Mouse (Mus musculus) heart, postnatal 0 days (tissue): ENCODE results near the gene 1700025C18Rik. TPM values are rescaled to one million over a fixed set of nuclear protein-coding genes. Genes with fewer than 3 reads are reported as not detected.
A peak's percentile ranks its signal among the peaks of the same experiment; 100 is the strongest.

Experiments used
- ATAC-seq: fragments of 200-750 bp; cut with Nextera tagmentation; 2 replicates; pipeline ENCODE4 v1.8.0; 2017; ENCODE audit warnings: low read depth, moderate number of reproducible peaks, moderate library complexity; ENCODE audit not compliant: insufficient read depth
- DNase-seq: peaks from one replicate; pipeline ENCODE4 v3.0.0-alpha.2; 2016; ENCODE audit warnings: low spot score
- H3K27ac ChIP-seq: fragments of 300-500 bp; sonication (generic); 2 replicates; pipeline ENCODE4 v1.5.1; 2014; ENCODE audit warnings: low read depth, mild to moderate bottlenecking
- H3K27me3 ChIP-seq: fragments of 300-500 bp; sonication (generic); 2 replicates; pipeline ENCODE4 v1.6.1; 2014; ENCODE audit warnings: low read length, mixed read lengths; ENCODE audit not compliant: control insufficient read depth, insufficient read depth
- H3K36me3 ChIP-seq: fragments of 300-500 bp; sonication (generic); replicated peaks from 2 replicates; pipeline ENCODE4 v1.6.1; 2014; ENCODE audit warnings: low read length, mixed read lengths; ENCODE audit not compliant: control insufficient read depth, insufficient read depth
- H3K4me1 ChIP-seq: fragments of 300-500 bp; sonication (generic); 2 replicates; pipeline ENCODE4 v1.6.1; 2014; ENCODE audit warnings: antibody characterized with exemption; ENCODE audit not compliant: control insufficient read depth, insufficient read depth
- H3K4me2 ChIP-seq: fragments of 300-500 bp; sonication (generic); 2 replicates; pipeline ENCODE4 v1.6.1; 2014; ENCODE audit warnings: low read depth, mild to moderate bottlenecking, low read length, moderate library complexity
- H3K4me3 ChIP-seq: fragments of 300-500 bp; sonication (generic); 2 replicates; pipeline ENCODE4 v1.5.1; 2014; ENCODE audit warnings: low read depth, low read length
- H3K9ac ChIP-seq: fragments of 300-500 bp; sonication (generic); replicated peaks from 2 replicates; pipeline ENCODE4 v1.6.1; 2014; ENCODE audit warnings: low read depth, low read length, mixed read lengths
- H3K9me3 ChIP-seq: fragments of 300-500 bp; sonication (generic); replicated peaks from 2 replicates; pipeline ENCODE4 v1.6.1; 2016; ENCODE audit warnings: low read length; ENCODE audit not compliant: control insufficient read depth
- CTCF ChIP-seq: IDR thresholded peaks from 2 replicates; pipeline ENCODE4 v1.5.1; 2016; ENCODE audit warnings: antibody characterized with exemption, control low read depth, low read depth
- EP300 ChIP-seq: IDR thresholded peaks from 2 replicates; pipeline ENCODE4 v1.6.1; 2016; ENCODE audit warnings: antibody characterized with exemption, low read depth
- WGBS: fragments of 180-500 bp; shearing (Covaris S2); extraction: QIAGEN DNeasy Blood & Tissue Kit; methylation state at CpG from one replicate; pipeline ENCODE4 v1.1.7; 2014; 5-methylcytosine and 5-hydroxymethylcytosine counted together
- polyA plus RNA-seq: library from polyadenylated mRNA; unstranded; fragments of >200 nt; fragmentation: Nextera tagmentation; extraction: Ambion mirVana; gene quantifications from 2 replicates; pipeline ENCODE4 v1.2.1, GENCODE M21; 2015
- total RNA-seq: library from RNA; depleted of rRNA; stranded (reverse); fragments of >200 nt; gene quantifications from 2 replicates; pipeline ENCODE4 v1.2.3, GENCODE M21; 2014; ENCODE audit warnings: low replicate concordance

Gene 1700025C18Rik
- total and polyA plus RNA-seq, 2 experiments from 2014 or later, result not detected

DNA sequence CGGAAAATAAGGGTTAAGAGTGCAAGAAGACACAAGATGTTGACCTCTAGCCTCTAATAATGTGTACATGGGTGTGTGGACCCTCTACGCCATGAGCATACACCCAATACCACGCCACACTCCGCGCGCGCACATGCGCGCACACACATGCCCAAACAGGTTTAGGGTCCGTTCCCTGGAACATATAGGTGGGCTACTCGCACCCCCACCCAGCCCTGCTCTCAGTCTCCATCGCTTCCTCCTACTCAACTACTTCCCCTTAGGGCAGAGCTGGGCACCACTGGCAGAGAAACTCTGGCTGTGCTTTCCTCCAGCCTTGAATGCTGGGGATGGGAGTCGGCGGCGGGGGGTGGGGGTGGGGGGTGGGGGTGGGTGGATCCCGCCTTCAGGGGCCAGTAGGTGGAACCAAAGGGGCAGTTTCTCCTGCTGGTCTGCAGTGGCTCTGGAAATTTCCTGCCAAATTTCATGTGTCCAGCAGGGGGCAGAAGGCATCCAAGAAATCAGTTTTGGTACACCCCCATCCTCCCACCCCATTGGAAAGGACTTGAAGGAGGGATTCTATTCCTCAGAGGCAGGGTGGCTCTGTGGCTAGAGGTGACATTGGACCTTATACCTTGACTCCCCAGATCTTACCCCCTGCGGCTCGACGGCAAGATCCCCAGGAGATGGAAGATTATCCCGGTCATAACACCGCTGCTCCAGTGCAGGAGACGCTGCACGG lies 20.3 kb downstream of the 1700025C18Rik start:
- Histone ChIP-seq H3K4me3 (no peak overlapping the region), H3K27ac (no peak overlapping the region), H3K4me2 (no peak overlapping the region), H3K9me3 (no peaks in the 10 kb centered on the region), H3K36me3 (no peaks in the 10 kb centered on the region), H3K27me3 (peaks cover 27% of the 10 kb centered on the region), H3K4me1 (no peaks in the 10 kb centered on the region), H3K9ac (no peak overlapping the region)
- TF ChIP-seq EP300 (no peak), CTCF (peak; percentile 68)
- DNase-seq, result peak; percentile 62
- ATAC-seq, result 0 out of 2 replicates have a peak, but pooled peaks have one; percentile 24
- WGBS, result 21% methylated on average over 23 of the region's 23 CpGs

DNA sequence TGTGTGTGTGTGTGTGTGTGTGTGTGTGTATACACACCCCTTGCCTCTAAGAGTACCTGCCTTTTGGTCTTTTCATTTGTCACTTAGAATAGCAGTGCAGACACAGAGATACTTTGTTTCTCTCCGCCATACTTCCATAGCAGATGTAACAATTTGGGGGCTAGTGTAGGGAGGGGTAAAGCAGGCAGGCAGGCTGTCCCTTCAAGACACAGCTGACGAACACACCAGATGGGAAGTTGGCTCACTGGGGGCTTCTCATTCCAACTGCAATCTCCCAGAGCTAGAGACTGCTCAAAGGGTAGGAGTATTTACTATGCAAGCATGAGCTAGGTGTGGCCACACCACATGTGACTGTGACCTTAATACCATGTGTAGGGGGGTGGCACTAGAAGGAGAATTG lies 21.7 kb downstream of the 1700025C18Rik start:
- 63% methylated on average over 2 of the region's 2 CpGs for WGBS
- Histone ChIP-seq H3K4me2 (no peak overlapping the region), H3K9ac (no peak overlapping the region), H3K4me1 (no peaks in the 10 kb centered on the region), H3K9me3 (no peaks in the 10 kb centered on the region), H3K27ac (no peak overlapping the region), H3K4me3 (no peak overlapping the region), H3K36me3 (no peaks in the 10 kb centered on the region), H3K27me3 (peaks cover 25% of the 10 kb centered on the region)
- TF ChIP-seq CTCF (no peak), EP300 (no peak)
- DNase-seq, result no peak
- ATAC-seq, result no peak

GRCm38 (mm10) chr2:165064489-165064888 lies 26.1 kb downstream of the 1700025C18Rik start:
- Histone ChIP-seq H3K36me3 (no peaks in the 10 kb centered on the region), H3K4me3 (no peak overlapping the region), H3K27me3 (peaks cover 5% of the 10 kb centered on the region; the same call in 1 of the 2 replicates), H3K4me1 (no peaks in the 10 kb centered on the region), H3K9me3 (no peaks in the 10 kb centered on the region), H3K9ac (no peak overlapping the region), H3K27ac (no peak overlapping the region), H3K4me2 (no peak overlapping the region)
- TF ChIP-seq EP300, result no peak
- no peak for TF ChIP-seq CTCF
- DNase-seq (no peak), ATAC-seq (no peak)
- WGBS, result 45% methylated on average over 7 of the region's 7 CpGs

GRCm38 (mm10) chr2:165061638-165062433 lies 28.7 kb downstream of the 1700025C18Rik start:
- no peak overlapping the region for H3K4me2 ChIP-seq

DNA sequence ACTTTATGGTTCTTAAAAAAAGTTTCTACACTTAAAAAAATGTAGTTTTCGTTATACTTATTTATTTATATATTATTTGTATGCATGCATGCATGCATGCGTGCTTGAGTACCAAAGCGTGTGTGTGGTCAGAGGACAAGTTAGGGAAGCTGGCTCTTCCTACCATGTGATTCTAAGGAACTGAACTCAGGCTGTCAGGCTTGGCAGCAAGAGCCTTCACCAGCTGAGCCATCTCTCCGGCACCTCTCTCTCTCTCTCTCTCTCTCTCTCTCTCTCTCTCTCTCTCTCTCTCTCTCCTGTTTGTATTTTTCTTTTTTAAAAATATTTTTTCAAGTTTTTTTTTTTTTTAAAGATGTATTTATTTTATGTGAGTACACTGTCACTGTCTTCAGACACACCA lies 30.6 kb downstream of the 1700025C18Rik start:
- Histone ChIP-seq H3K27ac (no peak overlapping the region), H3K36me3 (no peaks in the 10 kb centered on the region), H3K27me3 (peaks cover 3% of the 10 kb centered on the region; the same call in 1 of the 2 replicates), H3K4me2 (no peak overlapping the region), H3K4me1 (peaks cover 5% of the 10 kb centered on the region), H3K9me3 (no peaks in the 10 kb centered on the region), H3K9ac (no peak overlapping the region), H3K4me3 (no peak overlapping the region)
- no peak for TF ChIP-seq CTCF
- no peak for TF ChIP-seq EP300
- ATAC-seq, result no peak
- WGBS, result 88% methylated on average over 4 of the region's 4 CpGs
- no peak for DNase-seq

More at GRCm38 (mm10) chr2:165061638-165062433, 28.7 kb downstream of the 1700025C18Rik start:
- no peak for DNase-seq
- peaks cover 5% of the 10 kb centered on the region; the same call in 1 of the 2 replicates for H3K27me3 ChIP-seq
- no peak for ATAC-seq
- 61% methylated on average over 16 of the region's 16 CpGs for WGBS
- H3K9ac ChIP-seq, result no peak overlapping the region
- TF ChIP-seq EP300 (no peak), CTCF (no peak)
- H3K4me1 ChIP-seq, result no peaks in the 10 kb centered on the region
- no peak overlapping the region for H3K27ac ChIP-seq
- H3K9me3 ChIP-seq, result no peaks in the 10 kb centered on the region
- no peaks in the 10 kb centered on the region for H3K36me3 ChIP-seq
- H3K4me3 ChIP-seq, result no peak overlapping the region
